Mouse (Mus musculus) forebrain, embryonic 15.5 days (tissue): ENCODE data around the gene Cyp1b1. TPM values are rescaled to one million over a fixed set of nuclear protein-coding genes. Genes with fewer than 3 reads are reported as not detected.

ENCODE experiments used
- ATAC-seq: fragments of 200-750 bp; cut with Nextera tagmentation; replicated peaks from 2 replicates; pipeline ENCODE4 v1.8.0; 2017; ENCODE audit warnings: mild to moderate bottlenecking, moderate TSS enrichment, moderate library complexity
- H3K27ac ChIP-seq: fragments of 300-500 bp; sonication (generic); replicated peaks from 2 replicates; pipeline ENCODE4 v1.5.1; 2015; ENCODE audit warnings: mild to moderate bottlenecking, inconsistent platforms
- H3K27me3 ChIP-seq: fragments of 300-500 bp; sonication (generic); 2 replicates; pipeline ENCODE4 v1.6.1; 2015; ENCODE audit warnings: inconsistent platforms
- H3K36me3 ChIP-seq: fragments of 300-500 bp; sonication (generic); 2 replicates; pipeline ENCODE4 v1.6.1; 2015; ENCODE audit warnings: mild to moderate bottlenecking, inconsistent platforms
- H3K4me1 ChIP-seq: fragments of 300-500 bp; sonication (generic); 2 replicates; pipeline ENCODE4 v1.6.1; 2015; ENCODE audit warnings: inconsistent platforms
- H3K4me2 ChIP-seq: fragments of 300-500 bp; sonication (generic); replicated peaks from 2 replicates; pipeline ENCODE4 v1.6.1; 2015; ENCODE audit warnings: mild to moderate bottlenecking, inconsistent platforms
- H3K4me3 ChIP-seq: fragments of 300-500 bp; sonication (generic); 2 replicates; pipeline ENCODE4 v1.5.1; 2015; ENCODE audit warnings: mild to moderate bottlenecking, inconsistent platforms
- H3K9ac ChIP-seq: fragments of 300-500 bp; sonication (generic); replicated peaks from 2 replicates; pipeline ENCODE4 v1.6.1; 2015; ENCODE audit warnings: mild to moderate bottlenecking, inconsistent platforms
- H3K9me3 ChIP-seq: fragments of 300-500 bp; sonication (generic); 2 replicates; pipeline ENCODE4 v1.6.1; 2016; ENCODE audit warnings: inconsistent platforms
- WGBS: fragments of 180-500 bp; shearing (Covaris S2); methylation state at CpG from one replicate; pipeline ENCODE4 v1.1.7; 2015; ENCODE audit warnings: mixed read lengths; 5-methylcytosine and 5-hydroxymethylcytosine counted together
- polyA plus RNA-seq: library from polyadenylated mRNA; unstranded; fragments of >200 nt; fragmentation: Nextera tagmentation; extraction: Ambion mirVana; gene quantifications from 2 replicates; pipeline ENCODE4 v1.2.1, GENCODE M21; 2015

Cyp1b1 gene
- polyA plus RNA-seq, result 3.5 and 4.2 TPM in 2 replicates

- H3K27me3 ChIP-seq, result peaks cover 48% of the 10 kb centered on the region
- peak; percentile 20; the same call in 1 of the 2 replicates for ATAC-seq
- H3K4me2 ChIP-seq, result peak within 1 kb of the TSS; percentile 87
- WGBS, result under 1% methylated on average over 31 of the region's 31 CpGs
- H3K9me3 ChIP-seq, result no peaks in the 10 kb centered on the region
- H3K4me3 ChIP-seq, result peak within 1 kb of the TSS; percentile 41
- peak within 1 kb of the TSS; percentile 39 for H3K9ac ChIP-seq
- H3K27ac ChIP-seq, result no peak within 1 kb of the TSS
- H3K36me3 ChIP-seq, result no peaks in the 10 kb centered on the region
- H3K4me1 ChIP-seq, result peaks cover 35% of the 10 kb centered on the region
Measured at GRCm38 (mm10) chr17:79714931-79715637, at the start of gene Cyp1b1. Cyp1b1 (minus strand) TSS chr17:79715061.

GRCm38 (mm10) chr17:79761841-79762240, 47.0 kb upstream of the Cyp1b1 start:
- Histone ChIP-seq H3K27ac (no peak overlapping the region), H3K9me3 (no peaks in the 10 kb centered on the region), H3K27me3 (no peaks in the 10 kb centered on the region), H3K4me3 (no peak overlapping the region), H3K4me2 (no peak overlapping the region), H3K36me3 (no peaks in the 10 kb centered on the region), H3K4me1 (peaks cover 4% of the 10 kb centered on the region; the same call in 1 of the 2 replicates), H3K9ac (no peak overlapping the region)
- WGBS, result 91% methylated on average over 1 of the region's 1 CpGs
- ATAC-seq, result no peak

GRCm38 (mm10) chr17:79753831-79754230, 39.0 kb upstream of the Cyp1b1 start:
- Histone ChIP-seq H3K9me3 (no peaks in the 10 kb centered on the region), H3K4me3 (no peak overlapping the region), H3K4me1 (peaks cover 12% of the 10 kb centered on the region), H3K27ac (no peak overlapping the region), H3K36me3 (no peaks in the 10 kb centered on the region), H3K4me2 (no peak overlapping the region), H3K9ac (no peak overlapping the region), H3K27me3 (no peaks in the 10 kb centered on the region)
- no peak for ATAC-seq
- 93% methylated on average over 12 of the region's 12 CpGs for WGBS

GRCm38 (mm10) chr17:79752836-79753235, 38.0 kb upstream of the Cyp1b1 start:
- H3K4me1 ChIP-seq, result peaks cover 12% of the 10 kb centered on the region

GRCm38 (mm10) chr17:79751661-79752191, 36.9 kb upstream of the Cyp1b1 start:
- Histone ChIP-seq H3K36me3 (no peaks in the 10 kb centered on the region), H3K9me3 (no peaks in the 10 kb centered on the region), H3K27ac (no peak overlapping the region), H3K4me2 (no peak overlapping the region), H3K9ac (no peak overlapping the region), H3K4me1 (peaks cover 12% of the 10 kb centered on the region), H3K4me3 (no peak overlapping the region), H3K27me3 (no peaks in the 10 kb centered on the region)
- 93% methylated on average over 6 of the region's 6 CpGs for WGBS
- ATAC-seq, result no peak

More at GRCm38 (mm10) chr17:79752836-79753235, 38.0 kb upstream of the Cyp1b1 start:
- H3K9ac ChIP-seq, result no peak overlapping the region
- no peak overlapping the region for H3K4me2 ChIP-seq
- H3K27ac ChIP-seq, result no peak overlapping the region
- no peaks in the 10 kb centered on the region for H3K9me3 ChIP-seq
- no peaks in the 10 kb centered on the region for H3K36me3 ChIP-seq
- no peaks in the 10 kb centered on the region for H3K27me3 ChIP-seq
- ATAC-seq, result no peak
- H3K4me3 ChIP-seq, result no peak overlapping the region

- no peak overlapping the region for H3K9ac ChIP-seq
- no peak overlapping the region for H3K4me3 ChIP-seq
- H3K27ac ChIP-seq, result no peak overlapping the region
- H3K4me1 ChIP-seq, result no peaks in the 10 kb centered on the region
- no peaks in the 10 kb centered on the region for H3K36me3 ChIP-seq
- no peaks in the 10 kb centered on the region for H3K27me3 ChIP-seq
- no peaks in the 10 kb centered on the region for H3K9me3 ChIP-seq
- no peak for ATAC-seq
- H3K4me2 ChIP-seq, result no peak overlapping the region
- WGBS, result 94% methylated on average over 1 of the region's 1 CpGs
Measured at GRCm38 (mm10) chr17:79749647-79750046, 34.8 kb upstream of the Cyp1b1 start.

GRCm38 (mm10) chr17:79746954-79747353, 32.1 kb upstream of the Cyp1b1 start:
- no peak for ATAC-seq
- H3K36me3 ChIP-seq, result no peaks in the 10 kb centered on the region
- no peak overlapping the region for H3K9ac ChIP-seq
- WGBS, result 72% methylated on average over 11 of the region's 11 CpGs
- no peak overlapping the region for H3K4me3 ChIP-seq
- no peaks in the 10 kb centered on the region for H3K9me3 ChIP-seq
- H3K4me1 ChIP-seq, result no peaks in the 10 kb centered on the region
- H3K27ac ChIP-seq, result no peak overlapping the region
- no peaks in the 10 kb centered on the region for H3K27me3 ChIP-seq
- H3K4me2 ChIP-seq, result no peak overlapping the region

- Histone ChIP-seq H3K4me1 (no peaks in the 10 kb centered on the region), H3K9ac (no peak overlapping the region), H3K36me3 (no peaks in the 10 kb centered on the region), H3K9me3 (no peaks in the 10 kb centered on the region), H3K4me2 (no peak overlapping the region), H3K27ac (no peak overlapping the region), H3K27me3 (no peaks in the 10 kb centered on the region), H3K4me3 (no peak overlapping the region)
- ATAC-seq, result no peak
- WGBS, result 5% methylated on average over 3 of the region's 3 CpGs
Measured at GRCm38 (mm10) chr17:79746146-79746591, 31.3 kb upstream of the Cyp1b1 start.

GRCm38 (mm10) chr17:79745051-79745731, 30.3 kb upstream of the Cyp1b1 start:
- 64% methylated on average over 13 of the region's 13 CpGs for WGBS
- no peak overlapping the region for H3K4me2 ChIP-seq
- H3K9ac ChIP-seq, result no peak overlapping the region
- ATAC-seq, result no peak
- no peak overlapping the region for H3K4me3 ChIP-seq
- no peak overlapping the region for H3K27ac ChIP-seq
- H3K36me3 ChIP-seq, result no peaks in the 10 kb centered on the region
- no peaks in the 10 kb centered on the region for H3K9me3 ChIP-seq
- H3K27me3 ChIP-seq, result no peaks in the 10 kb centered on the region
- H3K4me1 ChIP-seq, result no peaks in the 10 kb centered on the region

GRCm38 (mm10) chr17:79743507-79743906, 28.6 kb upstream of the Cyp1b1 start:
- Histone ChIP-seq H3K27me3 (no peaks in the 10 kb centered on the region), H3K9me3 (no peaks in the 10 kb centered on the region), H3K4me3 (no peak overlapping the region), H3K36me3 (no peaks in the 10 kb centered on the region), H3K9ac (no peak overlapping the region), H3K4me1 (no peaks in the 10 kb centered on the region), H3K4me2 (no peak overlapping the region), H3K27ac (no peak overlapping the region)
- ATAC-seq, result no peak
- WGBS, result 100% methylated on average over 1 of the region's 1 CpGs

- 93% methylated on average over 5 of the region's 5 CpGs for WGBS
- Histone ChIP-seq H3K4me2 (no peak overlapping the region), H3K9me3 (no peaks in the 10 kb centered on the region), H3K4me3 (no peak overlapping the region), H3K9ac (no peak overlapping the region), H3K36me3 (no peaks in the 10 kb centered on the region), H3K27ac (no peak overlapping the region), H3K27me3 (no peaks in the 10 kb centered on the region), H3K4me1 (no peaks in the 10 kb centered on the region)
- ATAC-seq, result no peak
Measured at GRCm38 (mm10) chr17:79742635-79743034, 27.8 kb upstream of the Cyp1b1 start.

GRCm38 (mm10) chr17:79738847-79739498, 24.1 kb upstream of the Cyp1b1 start:
- Histone ChIP-seq H3K4me3 (no peak overlapping the region), H3K27ac (no peak overlapping the region), H3K27me3 (no peaks in the 10 kb centered on the region), H3K4me2 (no peak overlapping the region), H3K36me3 (no peaks in the 10 kb centered on the region), H3K9ac (no peak overlapping the region), H3K9me3 (no peaks in the 10 kb centered on the region), H3K4me1 (no peaks in the 10 kb centered on the region)
- ATAC-seq, result no peak
- 55% methylated on average over 5 of the region's 5 CpGs for WGBS
